Mouse (Mus musculus): ENCODE data around the gene Pmm2.

Gene Pmm2

DNA sequence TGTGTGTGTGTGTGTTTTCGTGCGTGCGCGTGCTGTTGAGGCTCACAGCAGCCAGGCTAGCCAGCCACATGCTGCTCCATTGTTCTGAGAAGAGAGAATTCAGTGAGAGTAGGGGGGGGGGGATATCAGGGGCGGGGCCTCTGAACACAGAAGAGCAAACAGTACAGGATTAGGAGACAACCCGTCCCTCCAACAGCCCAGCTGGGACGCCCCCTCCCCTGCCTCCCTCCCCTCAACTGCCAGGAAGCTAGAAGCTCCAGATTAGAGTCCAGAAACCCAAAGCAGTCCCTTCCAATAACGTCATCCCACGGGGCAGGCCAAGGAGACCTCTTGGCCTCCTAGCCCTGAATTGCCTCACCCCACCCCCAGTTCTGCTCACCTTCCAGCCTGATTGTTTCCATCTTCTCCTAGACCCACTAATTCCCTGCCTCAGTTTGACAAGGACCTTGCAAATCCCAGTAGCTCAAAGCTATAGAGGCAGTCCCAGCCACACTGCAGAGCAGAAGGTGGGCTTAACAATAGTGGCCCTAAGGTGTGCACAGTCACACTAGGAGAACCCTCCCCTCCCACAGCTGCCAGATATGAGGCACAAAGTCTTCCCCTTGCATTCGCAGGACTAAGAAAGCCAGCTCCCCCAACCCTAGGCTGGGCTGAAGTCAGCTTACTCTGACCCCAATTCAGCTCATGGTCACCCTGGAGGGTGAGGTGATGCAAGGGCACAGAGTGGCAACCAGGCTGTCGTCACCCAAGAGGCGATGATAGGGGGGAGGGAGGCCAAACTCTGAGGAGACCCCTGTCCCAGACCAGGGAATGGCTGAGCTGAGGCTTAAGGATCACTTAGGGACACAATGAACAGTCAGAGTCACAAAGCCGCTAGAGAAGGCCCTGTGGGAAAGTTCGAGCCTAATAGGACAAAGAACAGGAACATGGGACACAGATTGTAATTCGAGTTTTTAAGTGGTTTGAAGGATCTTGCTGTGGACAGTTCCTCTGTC, 32.9 kb downstream of the Pmm2 start:
- ChIA-PET CTCF (interaction anchor here (0.5 to 4.8 kb wide), 10 partner anchors 14 to 762 kb away, joined by 3 to 40 read pairs (median 4); no protein-coding TSS in a partner anchor), POLR2A (interaction anchor here (0.6 to 6.8 kb wide), 74 partner anchors 9 to 1117 kb away, joined by 3 to 184 read pairs (median 4); partner anchors contain the start of genes Mettl22 (in 3 of the 4), Pmm2 (in 3 of the 4), Tmem186 (in 3 of the 4) and Abat (in 1 of the 4))

GRCm38 (mm10) chr16:8671551-8672349, 34.3 kb downstream of the Pmm2 start, which contains the start of gene Carhsp1:
Carhsp1 (minus strand) TSS chr16:8672155.
- CTCF ChIA-PET, result interaction anchor here (0.5 to 4.8 kb wide), 23 partner anchors 9 to 262 kb away, joined by 3 to 40 read pairs (median 4); partner anchors contain the start of genes Mettl22 (in 1 of the 4) and Tmem114 (in 1 of the 4)
- POLR2A ChIA-PET, result interaction anchor here (0.5 to 6.8 kb wide), 164 partner anchors 9 to 1577 kb away, joined by 3 to 184 read pairs (median 4); partner anchors contain the start of genes Mettl22 (in 3 of the 4), Pmm2 (in 3 of the 4), Tmem186 (in 3 of the 4) and Abat (in 2 of the 4)

- CTCF ChIA-PET, result interaction anchor here (0.6 to 4.8 kb wide), 22 partner anchors 13 to 263 kb away, joined by 3 to 40 read pairs (median 4); partner anchors contain the start of genes Mettl22 (in 1 of the 4) and Tmem114 (in 1 of the 4)
- POLR2A ChIA-PET, result interaction anchor here in 3 of 4 experiments (0.5 to 6.8 kb wide), 143 partner anchors 9 to 1057 kb away, joined by 3 to 184 read pairs (median 4); partner anchors contain the start of genes Mettl22 (in 3 of the 3), Pmm2 (in 3 of the 3), Tmem186 (in 3 of the 3) and Abat (in 2 of the 3)
Measured at GRCm38 (mm10) chr16:8672350-8672687, 34.8 kb downstream of the Pmm2 start.

- ChIA-PET CTCF (interaction anchor here in 3 of 4 experiments (0.7 to 4.8 kb wide), 12 partner anchors 13 to 1632 kb away, joined by 3 to 40 read pairs (median 4); partner anchors contain the start of gene Mettl22 (in 1 of the 3)), POLR2A (interaction anchor here in 3 of 4 experiments (0.5 to 6.8 kb wide), 40 partner anchors 9 to 320 kb away, joined by 3 to 184 read pairs (median 7); partner anchors contain the start of genes Abat (in 1 of the 3), Gm5767 (in 1 of the 3), Mettl22 (in 1 of the 3) and Pmm2 (in 1 of the 3))
Measured at GRCm38 (mm10) chr16:8672811-8673210, 35.3 kb downstream of the Pmm2 start.

DNA sequence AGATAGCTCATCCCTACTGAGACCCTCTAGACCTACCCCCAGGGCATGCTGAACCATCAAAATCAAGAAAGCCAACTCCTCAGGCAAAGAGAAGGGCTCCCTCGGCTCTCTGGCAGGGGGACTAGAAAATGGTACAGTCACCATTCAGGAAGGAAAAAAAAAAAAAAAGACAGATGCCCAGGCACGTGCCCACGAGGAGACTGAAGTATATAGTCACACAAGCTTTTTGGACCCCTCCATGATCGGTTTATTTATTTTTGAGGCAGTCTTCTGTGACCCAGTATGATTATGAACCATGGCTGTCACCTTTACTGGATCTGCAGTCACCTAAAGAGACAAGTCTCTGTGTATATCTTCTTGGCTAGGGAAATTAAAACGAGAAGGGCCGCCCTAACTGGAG, 35.9 kb downstream of the Pmm2 start:
- ChIA-PET POLR2A (interaction anchor here (0.5 to 6.8 kb wide), 25 partner anchors 8 to 249 kb away, joined by 3 to 184 read pairs (median 4); partner anchors contain the start of genes Mettl22 (in 2 of the 4), Gm5767 (in 1 of the 4), Pmm2 (in 1 of the 4) and Tmem186 (in 1 of the 4)), CTCF (interaction anchor here (0.6 to 4.8 kb wide), 16 partner anchors 13 to 1632 kb away, joined by 3 to 40 read pairs (median 4); partner anchors contain the start of gene Mettl22 (in 1 of the 4))

GRCm38 (mm10) chr16:8674165-8674564, 36.7 kb downstream of the Pmm2 start:
- POLR2A ChIA-PET, result interaction anchor here in 3 of 4 experiments (1.1 to 6.8 kb wide), 14 partner anchors 8 to 243 kb away, joined by 3 to 184 read pairs (median 7); partner anchors contain the start of genes Mettl22 (in 2 of the 3) and Gm5767 (in 1 of the 3)
- CTCF ChIA-PET, result interaction anchor here in 3 of 4 experiments (0.7 to 4.8 kb wide), 9 partner anchors 12 to 262 kb away, joined by 3 to 40 read pairs (median 6); no protein-coding TSS in a partner anchor

- CTCF ChIA-PET, result interaction anchor here in 3 of 4 experiments (1.0 to 4.8 kb wide), 4 partner anchors 11 to 264 kb away, joined by 4 to 40 read pairs (median 7); no protein-coding TSS in a partner anchor
- POLR2A ChIA-PET, result interaction anchor here in 2 of 4 experiments (1.5 to 6.8 kb wide), 4 partner anchors 12 to 114 kb away, joined by 3 to 184 read pairs (median 7); no protein-coding TSS in a partner anchor
Measured at GRCm38 (mm10) chr16:8675559-8675958, 38.1 kb downstream of the Pmm2 start.

DNA sequence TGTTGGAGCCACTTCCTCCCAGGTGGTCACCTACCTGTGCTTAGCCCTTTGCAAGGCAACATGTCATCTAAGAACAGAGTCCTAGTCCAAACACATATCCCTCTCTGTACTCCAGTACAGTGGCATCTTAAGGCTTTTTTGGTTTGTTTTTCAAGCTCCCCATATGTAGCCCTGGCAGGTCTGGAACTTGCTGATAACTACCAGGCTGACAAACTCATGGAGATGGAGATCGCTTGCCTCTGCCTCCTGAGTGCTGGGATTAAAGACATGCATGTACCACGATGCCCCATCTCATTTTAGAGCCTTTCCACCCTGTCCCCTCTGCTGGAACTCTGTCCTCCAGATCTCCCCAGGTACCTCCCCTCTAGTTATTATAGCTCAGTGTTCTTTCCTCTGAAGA, 38.8 kb downstream of the Pmm2 start:
- ChIA-PET CTCF (interaction anchor here in 3 of 4 experiments (0.5 to 2.3 kb wide), 11 partner anchors 9 to 501 kb away, joined by 3 to 8 read pairs (median 5); partner anchors contain the start of gene Mettl22 (in 1 of the 3)), POLR2A (interaction anchor here in 3 of 4 experiments (0.7 to 2.8 kb wide), 8 partner anchors 8 to 262 kb away, joined by 3 to 6 read pairs (median 4); partner anchors contain the start of genes Mettl22 (in 1 of the 3) and Tmem114 (in 1 of the 3))

- CTCF ChIA-PET, result interaction anchor here in 3 of 4 experiments (0.6 to 2.3 kb wide), 11 partner anchors 8 to 501 kb away, joined by 3 to 8 read pairs (median 5); partner anchors contain the start of gene Mettl22 (in 1 of the 3)
- POLR2A ChIA-PET, result interaction anchor here in 3 of 4 experiments (0.6 to 2.8 kb wide), 9 partner anchors 9 to 263 kb away, joined by 3 to 6 read pairs (median 3); partner anchors contain the start of genes Mettl22 (in 1 of the 3) and Tmem114 (in 1 of the 3)
Measured at GRCm38 (mm10) chr16:8676800-8677199, 39.3 kb downstream of the Pmm2 start.

DNA sequence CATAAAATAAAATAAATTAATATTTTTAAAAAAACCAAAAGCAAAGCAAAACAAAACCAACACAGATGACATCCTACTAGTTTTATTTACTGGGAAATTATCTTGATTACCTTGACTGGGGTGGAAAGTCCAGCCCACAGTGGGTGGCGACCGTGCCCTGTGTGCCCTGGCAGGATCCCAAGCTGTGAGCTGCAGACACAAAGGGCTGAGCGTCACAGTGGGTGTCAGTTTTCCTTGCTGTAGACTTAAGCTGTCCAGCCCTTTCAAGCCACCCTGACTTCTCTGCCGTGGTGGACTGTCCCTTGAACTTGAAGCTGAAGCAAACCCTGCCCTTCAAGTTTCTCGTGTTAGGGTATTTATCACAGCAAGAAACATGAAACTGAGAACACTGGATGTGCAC, 40.6 kb downstream of the Pmm2 start:
- POLR2A ChIA-PET, result interaction anchor here in 1 of 4 experiments (0.7 to 1.5 kb wide), 3 partner anchors 31 to 274 kb away, joined by 4 to 5 read pairs (median 5); no protein-coding TSS in a partner anchor
- CTCF ChIA-PET, result interaction anchor here in 2 of 4 experiments (0.9 to 2.1 kb wide), 8 partner anchors 9 to 269 kb away, joined by 3 to 8 read pairs (median 5); no protein-coding TSS in a partner anchor

- ChIA-PET POLR2A (interaction anchor here in 2 of 4 experiments (0.9 to 1.5 kb wide), 6 partner anchors 9 to 275 kb away, joined by 3 to 5 read pairs (median 4); partner anchors contain the start of gene Mettl22 (in 1 of the 2)), CTCF (interaction anchor here in 3 of 4 experiments (0.6 to 2.1 kb wide), 10 partner anchors 9 to 270 kb away, joined by 3 to 8 read pairs (median 5); no protein-coding TSS in a partner anchor)
Measured at GRCm38 (mm10) chr16:8678676-8679075, 41.2 kb downstream of the Pmm2 start.

DNA sequence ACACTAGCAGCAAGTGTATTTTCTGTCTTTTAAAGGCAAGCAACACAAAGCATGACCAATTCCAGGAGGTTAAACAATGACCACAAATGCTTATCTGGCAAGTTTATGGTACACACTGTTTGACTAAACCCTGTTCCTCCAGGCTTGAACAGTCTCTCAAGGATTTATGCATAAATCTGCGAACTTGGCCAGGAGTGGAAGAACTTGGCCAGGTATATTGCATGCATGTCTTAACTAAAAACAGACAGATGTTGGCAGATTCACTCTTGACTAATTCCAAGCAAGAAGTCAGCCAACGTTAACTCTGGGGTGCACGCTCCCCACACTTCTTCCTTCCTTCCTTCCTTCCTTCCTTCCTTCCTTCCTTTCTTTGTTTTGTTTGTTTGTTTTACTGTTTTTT, 42.3 kb downstream of the Pmm2 start:
- POLR2A ChIA-PET, result interaction anchor here in 1 of 4 experiments (0.7 to 3.6 kb wide), 5 partner anchors 8 to 209 kb away, joined by 3 to 20 read pairs (median 3); partner anchors contain the start of genes Carhsp1 and Mettl22
- CTCF ChIA-PET, result no interaction called here

DNA sequence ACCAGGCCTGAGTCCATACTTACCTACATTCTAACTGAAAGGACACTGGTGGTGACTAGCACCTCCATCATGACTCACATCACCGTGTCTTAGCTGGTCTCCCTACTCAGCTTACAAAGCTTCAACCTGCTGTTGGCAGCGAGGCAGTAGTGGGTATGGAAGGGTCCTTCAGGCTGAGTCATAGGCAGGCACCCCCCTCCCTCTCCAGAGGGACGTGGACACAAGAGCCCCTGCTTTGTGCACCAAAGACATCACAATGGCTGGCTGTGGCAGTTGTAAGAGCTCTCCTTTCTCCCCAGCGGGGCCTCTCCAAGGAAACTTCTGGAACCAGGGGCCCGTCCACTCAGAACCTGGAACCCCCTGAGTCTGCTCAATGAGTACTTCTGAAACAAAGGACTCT, 43.0 kb downstream of the Pmm2 start, which contains the start of gene Gm5767:
Gene Gm5767 (plus strand): TSS at position 301 of the 400 bp plus-strand sequence.
- ChIA-PET POLR2A (interaction anchor here in 2 of 4 experiments (1.0 to 3.6 kb wide), 5 partner anchors 8 to 21 kb away, joined by 3 to 20 read pairs (median 3); partner anchors contain the start of gene Carhsp1 (in 2 of the 2)), CTCF (interaction anchor here in 1 of 4 experiments (1.0 kb wide), 1 partner anchor 132 kb away, joined by 3 read pairs; no protein-coding TSS in a partner anchor)

- POLR2A ChIA-PET, result interaction anchor here in 2 of 4 experiments (0.7 to 11.1 kb wide), 17 partner anchors 13 to 179 kb away, joined by 3 to 146 read pairs (median 3); partner anchors contain the start of gene Carhsp1 (in 2 of the 2)
Measured at GRCm38 (mm10) chr16:8685087-8685486, 47.6 kb downstream of the Pmm2 start.

DNA sequence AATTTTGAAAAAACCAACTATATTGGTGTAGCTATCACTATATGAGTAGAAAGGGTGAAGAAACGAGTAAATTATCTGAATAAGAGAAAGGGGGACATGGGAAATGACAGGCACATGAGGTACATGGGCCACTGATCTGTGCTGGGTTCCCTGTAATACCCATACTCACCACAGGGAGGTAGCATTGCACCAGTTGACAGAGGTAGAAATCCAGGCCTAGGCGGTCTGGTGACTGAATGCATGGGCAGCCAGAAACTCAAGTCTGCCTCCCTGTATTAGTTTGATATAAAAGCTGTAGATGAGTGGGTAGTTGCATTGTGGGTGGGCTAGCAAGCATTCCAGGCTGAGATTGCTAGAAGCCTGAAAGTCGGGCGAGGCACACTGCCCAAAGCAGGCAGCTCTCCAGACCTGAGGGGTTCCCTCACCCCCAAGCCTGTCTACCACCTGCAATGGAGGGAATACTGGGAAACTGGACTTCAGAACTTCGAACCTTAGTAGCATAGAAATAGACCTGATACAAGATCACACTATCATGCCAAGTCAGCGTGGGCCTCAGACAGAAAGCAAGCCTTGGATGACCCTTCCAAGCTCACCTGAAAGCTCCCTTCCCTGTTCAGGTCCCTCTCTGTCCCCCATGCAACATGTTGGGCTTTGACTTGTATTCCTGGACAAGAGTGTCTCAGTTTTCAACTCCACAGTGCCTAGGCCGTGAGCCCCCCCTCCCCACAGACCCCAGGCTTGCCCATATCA, 48.8 kb downstream of the Pmm2 start:
- POLR2A ChIA-PET, result interaction anchor here in 3 of 4 experiments (0.5 to 11.1 kb wide), 43 partner anchors 9 to 1310 kb away, joined by 3 to 146 read pairs (median 3); partner anchors contain the start of gene Carhsp1 (in 2 of the 3)
- CTCF ChIA-PET, result interaction anchor here (0.5 to 2.8 kb wide), 26 partner anchors 8 to 1181 kb away, joined by 3 to 34 read pairs (median 4); partner anchors contain the start of gene Carhsp1 (in 1 of the 4)

More at GRCm38 (mm10) chr16:8685087-8685486, 47.6 kb downstream of the Pmm2 start:
- CTCF ChIA-PET, result interaction anchor here (0.6 to 2.8 kb wide), 10 partner anchors 9 to 115 kb away, joined by 3 to 34 read pairs (median 4); partner anchors contain the start of gene Carhsp1 (in 1 of the 4)

All from embryonic stem cell, embryonic (primary cell).